Mouse (Mus musculus): ENCODE measurements at regions not wholly inside any gene's neighbourhood (a gene's known extent, or its start where the extent isn't known, plus 50 kb on each side); places are given as distances from the start of the nearest gene placed in this dataset.

DNA sequence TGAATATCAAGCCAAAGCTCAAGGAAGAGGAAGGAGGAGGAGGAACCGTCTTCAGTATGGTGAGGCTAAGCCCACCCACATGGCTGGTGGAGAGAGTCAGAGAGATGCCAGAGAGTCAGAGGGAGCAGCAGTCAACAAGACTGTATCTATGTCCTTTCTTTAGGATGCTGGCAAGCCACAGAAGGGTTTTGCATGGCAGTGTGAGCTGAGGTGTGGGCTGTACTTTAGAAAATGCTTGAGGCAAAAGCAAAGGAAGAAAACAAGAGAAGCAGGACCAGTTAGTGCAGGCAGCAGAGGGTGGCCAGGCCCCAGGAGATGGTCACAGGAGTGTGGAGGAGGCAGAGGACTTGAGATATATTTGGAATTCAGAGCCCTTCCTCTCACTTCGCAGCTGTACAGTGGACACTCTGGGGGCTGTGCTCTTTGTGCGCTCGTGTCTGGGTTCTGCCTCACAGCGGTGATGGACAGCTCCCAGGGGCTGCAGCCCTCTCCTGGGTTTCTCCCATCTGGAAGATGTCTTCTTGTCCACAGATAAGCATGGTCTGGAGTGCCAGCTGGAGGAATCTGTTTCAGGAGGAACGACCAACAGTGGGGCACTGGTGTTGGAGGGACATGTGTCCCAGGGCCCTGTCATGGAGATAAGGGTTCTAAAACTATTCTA is 157.4 kb upstream of the Dyrk2 start:
- H3K36me3 ChIP-seq (ENCODE audit: control insufficient read depth, insufficient read depth, low read length): no peaks in the 10 kb centered on the region
- H3K9ac ChIP-seq (replicated peaks; ENCODE audit: low read length): no peak overlapping the region
- H3K9me3 ChIP-seq (ENCODE audit: control insufficient read depth, low read length): no peaks in the 10 kb centered on the region
- no peaks in the 10 kb centered on the region for H3K27me3 ChIP-seq (ENCODE audit: control insufficient read depth, insufficient read depth, low read length)
- H3K27ac ChIP-seq (replicated peaks; ENCODE audit: low read depth, low read length): no peak overlapping the region
- no peak overlapping the region for H3K4me2 ChIP-seq (ENCODE audit: low read length)
- H3K4me1 ChIP-seq (ENCODE audit: control insufficient read depth, insufficient read depth, low read length): no peaks in the 10 kb centered on the region
- ATAC-seq (ENCODE audit: low FRiP score, low TSS enrichment): no peak
- no peak overlapping the region for H3K4me3 ChIP-seq (replicated peaks; ENCODE audit: low read depth, low read length)
- no peak for DNase-seq
- WGBS: 62% methylated on average over 6 of the region's 6 CpGs

DNA sequence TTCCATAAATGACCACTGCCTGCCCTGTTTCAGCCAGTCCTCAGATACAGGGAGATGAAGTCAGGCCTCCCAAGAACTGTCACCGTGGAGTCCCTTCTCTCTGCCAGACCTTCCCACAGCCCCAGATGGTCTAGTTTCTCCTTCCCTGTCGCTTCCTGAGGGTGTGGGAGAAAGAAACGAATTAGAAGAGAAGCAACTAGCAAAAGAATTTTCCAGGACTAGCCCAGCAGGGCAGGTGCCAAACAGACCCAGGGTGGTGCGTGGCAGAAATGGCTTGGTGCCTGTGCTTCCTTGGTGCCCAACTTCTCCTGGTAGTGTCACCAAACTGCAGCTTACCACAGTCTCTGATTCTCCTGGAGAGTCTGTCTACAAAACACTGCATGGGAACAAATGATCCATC is 156.3 kb upstream of the Dyrk2 start:
- WGBS: 79% methylated on average over 4 of the region's 4 CpGs
- Histone ChIP-seq H3K4me1 (ENCODE audit: control insufficient read depth, insufficient read depth, low read length) (no peaks in the 10 kb centered on the region), H3K27me3 (ENCODE audit: control insufficient read depth, insufficient read depth, low read length) (no peaks in the 10 kb centered on the region), H3K4me3 (replicated peaks; ENCODE audit: low read depth, low read length) (no peak overlapping the region), H3K9me3 (ENCODE audit: control insufficient read depth, low read length) (no peaks in the 10 kb centered on the region), H3K36me3 (ENCODE audit: control insufficient read depth, insufficient read depth, low read length) (no peaks in the 10 kb centered on the region), H3K27ac (replicated peaks; ENCODE audit: low read depth, low read length) (no peak overlapping the region), H3K4me2 (ENCODE audit: low read length) (no peak overlapping the region), H3K9ac (replicated peaks; ENCODE audit: low read length) (no peak overlapping the region)
- DNase-seq (no peak), ATAC-seq (ENCODE audit: low FRiP score, low TSS enrichment) (no peak)

DNA sequence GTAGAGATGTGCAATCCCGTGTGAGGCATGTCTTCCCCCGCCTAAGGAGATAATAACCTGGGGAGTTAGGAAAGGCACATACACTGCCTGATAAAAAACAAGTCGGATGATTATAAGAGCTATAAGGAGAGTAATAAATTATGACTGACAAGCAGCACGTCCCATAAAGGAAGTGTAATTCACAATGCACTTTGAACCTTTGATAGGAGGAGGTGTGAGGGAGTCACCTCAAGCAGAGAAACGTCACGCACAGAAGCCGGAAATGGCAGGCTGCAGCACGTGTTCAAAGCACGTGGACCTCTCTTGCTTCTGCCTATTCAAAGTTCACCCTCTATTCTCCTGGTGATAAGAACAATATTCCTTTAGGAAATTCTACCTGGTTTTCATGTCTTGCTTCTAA is 154.4 kb upstream of the Dyrk2 start:
- Histone ChIP-seq H3K36me3 (ENCODE audit: control insufficient read depth, insufficient read depth, low read length) (no peaks in the 10 kb centered on the region), H3K27me3 (ENCODE audit: control insufficient read depth, insufficient read depth, low read length) (no peaks in the 10 kb centered on the region), H3K9me3 (ENCODE audit: control insufficient read depth, low read length) (no peaks in the 10 kb centered on the region), H3K9ac (replicated peaks; ENCODE audit: low read length) (no peak overlapping the region), H3K27ac (replicated peaks; ENCODE audit: low read depth, low read length) (no peak overlapping the region), H3K4me3 (replicated peaks; ENCODE audit: low read depth, low read length) (no peak overlapping the region), H3K4me2 (ENCODE audit: low read length) (no peak overlapping the region), H3K4me1 (ENCODE audit: control insufficient read depth, insufficient read depth, low read length) (no peaks in the 10 kb centered on the region)
- WGBS: 79% methylated on average over 9 of the region's 9 CpGs
- DNase-seq: no peak
- ATAC-seq (ENCODE audit: low FRiP score, low TSS enrichment): no peak

DNA sequence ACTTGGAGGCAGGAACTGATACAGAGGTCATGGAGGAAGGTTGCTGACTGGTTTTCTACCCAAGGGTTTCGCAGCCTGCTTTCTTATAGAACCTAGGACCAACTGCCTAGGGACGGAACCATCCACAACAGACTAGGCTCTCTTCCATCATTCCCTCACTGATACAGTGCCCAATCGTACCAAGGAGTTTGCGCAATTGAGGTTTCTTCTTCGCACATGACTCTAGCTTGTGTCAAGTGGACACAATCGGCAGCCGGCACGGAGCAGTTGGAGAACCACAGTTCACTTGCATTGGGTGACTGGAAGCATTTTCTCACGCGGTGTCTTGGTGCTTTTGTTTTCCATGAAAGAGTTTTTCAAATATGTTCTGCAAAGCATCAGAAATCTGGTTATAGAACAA is 149.1 kb upstream of the Dyrk2 start:
- H3K9ac ChIP-seq (replicated peaks; ENCODE audit: low read length): no peak overlapping the region
- H3K4me1 ChIP-seq (ENCODE audit: control insufficient read depth, insufficient read depth, low read length): no peaks in the 10 kb centered on the region
- no peak overlapping the region for H3K27ac ChIP-seq (replicated peaks; ENCODE audit: low read depth, low read length)
- no peak overlapping the region for H3K4me3 ChIP-seq (replicated peaks; ENCODE audit: low read depth, low read length)
- H3K36me3 ChIP-seq (ENCODE audit: control insufficient read depth, insufficient read depth, low read length): no peaks in the 10 kb centered on the region
- H3K27me3 ChIP-seq (ENCODE audit: control insufficient read depth, insufficient read depth, low read length): no peaks in the 10 kb centered on the region
- no peaks in the 10 kb centered on the region for H3K9me3 ChIP-seq (ENCODE audit: control insufficient read depth, low read length)
- no peak for ATAC-seq (ENCODE audit: low FRiP score, low TSS enrichment)
- 93% methylated on average over 10 of the region's 10 CpGs for WGBS
- no peak for DNase-seq
- H3K4me2 ChIP-seq (ENCODE audit: low read length): no peak overlapping the region

DNA sequence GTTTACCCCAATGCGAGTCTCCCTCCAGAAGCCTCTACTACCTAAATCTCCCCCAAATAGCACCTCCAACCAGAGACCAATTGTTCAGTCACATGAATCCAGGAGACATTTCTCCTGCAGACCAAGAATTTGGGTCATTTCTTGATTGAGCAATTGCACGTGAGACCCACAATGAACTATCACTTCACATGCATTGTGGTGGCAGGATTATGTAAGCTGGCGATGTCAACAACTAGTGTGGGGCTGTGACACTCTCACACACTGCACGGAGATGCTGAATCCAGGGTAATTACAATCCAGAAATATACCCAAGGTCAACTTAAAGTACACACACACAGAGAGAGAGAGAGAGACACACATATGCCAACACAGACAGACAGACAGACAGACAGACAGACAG is 148.5 kb upstream of the Dyrk2 start:
- Histone ChIP-seq H3K27ac (replicated peaks; ENCODE audit: low read depth, low read length) (no peak overlapping the region), H3K4me2 (ENCODE audit: low read length) (no peak overlapping the region), H3K27me3 (ENCODE audit: control insufficient read depth, insufficient read depth, low read length) (no peaks in the 10 kb centered on the region), H3K9me3 (ENCODE audit: control insufficient read depth, low read length) (no peaks in the 10 kb centered on the region), H3K36me3 (ENCODE audit: control insufficient read depth, insufficient read depth, low read length) (no peaks in the 10 kb centered on the region), H3K4me3 (replicated peaks; ENCODE audit: low read depth, low read length) (no peak overlapping the region), H3K9ac (replicated peaks; ENCODE audit: low read length) (no peak overlapping the region), H3K4me1 (ENCODE audit: control insufficient read depth, insufficient read depth, low read length) (no peaks in the 10 kb centered on the region)
- no peak for ATAC-seq (ENCODE audit: low FRiP score, low TSS enrichment)
- DNase-seq: no peak
- WGBS: 92% methylated on average over 4 of the region's 4 CpGs

DNA sequence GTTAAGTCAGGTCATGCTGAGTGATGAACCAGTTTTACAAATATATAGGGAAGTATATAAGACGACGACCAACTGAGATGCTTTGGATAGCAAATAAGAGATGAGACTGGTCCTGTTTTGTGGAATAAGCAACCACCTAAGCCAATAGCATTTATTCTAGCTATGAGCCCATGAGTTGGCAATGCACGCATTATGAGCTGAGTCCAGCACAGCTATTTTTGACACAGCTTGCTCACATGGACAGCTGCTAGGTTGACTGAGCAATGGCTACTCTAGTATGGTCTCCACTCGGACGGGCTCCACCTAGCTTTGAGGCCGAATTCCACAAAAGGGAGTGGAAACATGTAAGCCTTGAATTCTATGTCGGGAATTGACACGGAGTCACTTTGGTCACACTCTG is 146.1 kb upstream of the Dyrk2 start:
- H3K9me3 ChIP-seq (ENCODE audit: control insufficient read depth, low read length): no peaks in the 10 kb centered on the region
- no peaks in the 10 kb centered on the region for H3K4me1 ChIP-seq (ENCODE audit: control insufficient read depth, insufficient read depth, low read length)
- no peak for ATAC-seq (ENCODE audit: low FRiP score, low TSS enrichment)
- WGBS: 95% methylated on average over 8 of the region's 8 CpGs
- H3K36me3 ChIP-seq (ENCODE audit: control insufficient read depth, insufficient read depth, low read length): no peaks in the 10 kb centered on the region
- H3K4me2 ChIP-seq (ENCODE audit: low read length): no peak overlapping the region
- H3K27ac ChIP-seq (replicated peaks; ENCODE audit: low read depth, low read length): no peak overlapping the region
- H3K27me3 ChIP-seq (ENCODE audit: control insufficient read depth, insufficient read depth, low read length): no peaks in the 10 kb centered on the region
- no peak overlapping the region for H3K9ac ChIP-seq (replicated peaks; ENCODE audit: low read length)
- no peak for DNase-seq
- no peak overlapping the region for H3K4me3 ChIP-seq (replicated peaks; ENCODE audit: low read depth, low read length)

DNA sequence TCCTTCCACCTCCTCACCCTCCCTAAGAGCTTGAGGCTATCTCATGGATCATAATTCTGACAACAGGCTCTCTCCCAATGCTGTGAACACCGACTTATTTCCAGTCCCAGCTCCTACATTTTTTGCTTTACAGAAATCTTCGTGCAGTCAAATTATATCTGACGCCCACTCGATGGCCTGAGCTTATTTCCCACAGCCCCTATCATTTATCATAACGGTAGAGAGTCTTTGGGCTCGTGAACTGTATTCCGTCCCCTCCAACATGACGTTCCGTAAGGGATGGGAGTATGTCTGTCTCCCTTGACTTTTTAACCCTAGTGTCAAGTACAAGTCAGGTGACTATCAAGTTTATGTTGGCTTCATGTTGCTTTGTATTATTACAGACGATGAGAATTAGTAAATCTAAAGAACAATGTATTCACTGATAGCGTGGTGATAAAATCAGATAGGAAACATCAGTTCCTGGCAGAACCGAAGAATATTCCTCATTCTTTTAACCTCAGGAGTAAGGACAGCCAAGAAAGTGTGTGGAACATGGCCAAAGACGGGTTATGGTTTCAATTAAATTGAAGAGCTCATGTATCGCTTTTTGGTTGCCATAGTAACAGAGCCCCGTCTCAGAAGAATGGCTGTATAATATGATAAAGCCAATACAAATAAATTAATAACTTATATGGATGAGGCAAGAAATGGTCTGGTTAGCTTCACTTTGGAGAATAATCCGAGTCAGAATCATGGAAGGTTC is 145.5 kb upstream of the Dyrk2 start:
- peak; percentile 60 for DNase-seq
- no peak overlapping the region for H3K27ac ChIP-seq (replicated peaks; ENCODE audit: low read depth, low read length)
- no peaks in the 10 kb centered on the region for H3K9me3 ChIP-seq (ENCODE audit: control insufficient read depth, low read length)
- no peak overlapping the region for H3K4me3 ChIP-seq (replicated peaks; ENCODE audit: low read depth, low read length)
- no peak for ATAC-seq (ENCODE audit: low FRiP score, low TSS enrichment)
- no peak overlapping the region for H3K4me2 ChIP-seq (ENCODE audit: low read length)
- H3K36me3 ChIP-seq (ENCODE audit: control insufficient read depth, insufficient read depth, low read length): no peaks in the 10 kb centered on the region
- 83% methylated on average over 16 of the region's 16 CpGs for WGBS
- no peaks in the 10 kb centered on the region for H3K27me3 ChIP-seq (ENCODE audit: control insufficient read depth, insufficient read depth, low read length)
- no peak overlapping the region for H3K9ac ChIP-seq (replicated peaks; ENCODE audit: low read length)
- H3K4me1 ChIP-seq (ENCODE audit: control insufficient read depth, insufficient read depth, low read length): no peaks in the 10 kb centered on the region

DNA sequence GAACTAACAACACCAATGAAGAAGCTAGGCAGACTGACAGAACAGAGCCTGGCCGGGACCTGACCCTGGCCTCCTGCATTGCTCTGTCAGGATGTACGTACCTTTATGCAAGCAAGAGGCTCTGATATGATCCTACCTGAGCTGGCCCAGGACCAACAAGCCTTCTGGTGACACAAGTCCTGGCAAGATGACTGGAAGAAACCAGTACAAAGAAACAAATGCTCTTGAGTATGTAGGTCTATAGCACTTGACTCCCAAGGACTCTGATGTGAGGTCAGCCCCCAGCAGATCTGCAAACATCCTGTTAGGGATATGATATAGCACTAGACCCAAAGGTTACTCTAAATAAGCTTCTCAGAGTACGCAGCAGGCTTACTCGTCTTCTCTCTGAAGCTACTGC is 144.7 kb upstream of the Dyrk2 start:
- Histone ChIP-seq H3K9me3 (ENCODE audit: control insufficient read depth, low read length) (no peaks in the 10 kb centered on the region), H3K4me1 (ENCODE audit: control insufficient read depth, insufficient read depth, low read length) (no peaks in the 10 kb centered on the region), H3K4me3 (replicated peaks; ENCODE audit: low read depth, low read length) (no peak overlapping the region), H3K4me2 (ENCODE audit: low read length) (no peak overlapping the region), H3K27ac (replicated peaks; ENCODE audit: low read depth, low read length) (no peak overlapping the region), H3K9ac (replicated peaks; ENCODE audit: low read length) (no peak overlapping the region), H3K27me3 (ENCODE audit: control insufficient read depth, insufficient read depth, low read length) (no peaks in the 10 kb centered on the region), H3K36me3 (ENCODE audit: control insufficient read depth, insufficient read depth, low read length) (no peaks in the 10 kb centered on the region)
- ATAC-seq (ENCODE audit: low FRiP score, low TSS enrichment): no peak
- WGBS: 93% methylated on average over 4 of the region's 4 CpGs
- no peak for DNase-seq

DNA sequence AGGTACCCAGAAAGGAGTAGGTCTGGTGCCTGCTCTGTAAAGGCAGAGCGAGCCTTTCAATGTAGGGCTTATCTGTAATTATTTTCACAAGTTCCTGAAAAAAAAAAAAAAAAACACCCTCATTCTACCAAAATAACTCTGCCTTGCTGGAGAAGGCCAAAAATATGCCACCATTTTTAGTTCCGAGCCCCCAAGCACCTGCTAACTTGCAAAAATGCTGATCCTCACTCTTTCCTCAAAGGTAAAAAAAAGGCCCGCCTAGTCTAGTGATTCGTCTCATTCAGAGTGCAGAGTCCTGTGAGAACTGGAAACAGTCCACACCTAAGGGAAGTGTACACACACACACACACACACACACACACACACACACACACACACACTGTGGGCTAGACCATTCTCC is 143.7 kb upstream of the Dyrk2 start:
- H3K27ac ChIP-seq (replicated peaks; ENCODE audit: low read depth, low read length): no peak overlapping the region
- 79% methylated on average over 4 of the region's 4 CpGs for WGBS
- no peaks in the 10 kb centered on the region for H3K36me3 ChIP-seq (ENCODE audit: control insufficient read depth, insufficient read depth, low read length)
- ATAC-seq (ENCODE audit: low FRiP score, low TSS enrichment) (no peak), DNase-seq (no peak)
- no peaks in the 10 kb centered on the region for H3K27me3 ChIP-seq (ENCODE audit: control insufficient read depth, insufficient read depth, low read length)
- no peak overlapping the region for H3K9ac ChIP-seq (replicated peaks; ENCODE audit: low read length)
- H3K9me3 ChIP-seq (ENCODE audit: control insufficient read depth, low read length): no peaks in the 10 kb centered on the region
- no peak overlapping the region for H3K4me3 ChIP-seq (replicated peaks; ENCODE audit: low read depth, low read length)
- no peaks in the 10 kb centered on the region for H3K4me1 ChIP-seq (ENCODE audit: control insufficient read depth, insufficient read depth, low read length)
- H3K4me2 ChIP-seq (ENCODE audit: low read length): no peak overlapping the region

All from midbrain, embryonic 14.5 days (tissue).